ENCODE assay signal across 20 mouse cellular contexts in the genomic region with DNA sequence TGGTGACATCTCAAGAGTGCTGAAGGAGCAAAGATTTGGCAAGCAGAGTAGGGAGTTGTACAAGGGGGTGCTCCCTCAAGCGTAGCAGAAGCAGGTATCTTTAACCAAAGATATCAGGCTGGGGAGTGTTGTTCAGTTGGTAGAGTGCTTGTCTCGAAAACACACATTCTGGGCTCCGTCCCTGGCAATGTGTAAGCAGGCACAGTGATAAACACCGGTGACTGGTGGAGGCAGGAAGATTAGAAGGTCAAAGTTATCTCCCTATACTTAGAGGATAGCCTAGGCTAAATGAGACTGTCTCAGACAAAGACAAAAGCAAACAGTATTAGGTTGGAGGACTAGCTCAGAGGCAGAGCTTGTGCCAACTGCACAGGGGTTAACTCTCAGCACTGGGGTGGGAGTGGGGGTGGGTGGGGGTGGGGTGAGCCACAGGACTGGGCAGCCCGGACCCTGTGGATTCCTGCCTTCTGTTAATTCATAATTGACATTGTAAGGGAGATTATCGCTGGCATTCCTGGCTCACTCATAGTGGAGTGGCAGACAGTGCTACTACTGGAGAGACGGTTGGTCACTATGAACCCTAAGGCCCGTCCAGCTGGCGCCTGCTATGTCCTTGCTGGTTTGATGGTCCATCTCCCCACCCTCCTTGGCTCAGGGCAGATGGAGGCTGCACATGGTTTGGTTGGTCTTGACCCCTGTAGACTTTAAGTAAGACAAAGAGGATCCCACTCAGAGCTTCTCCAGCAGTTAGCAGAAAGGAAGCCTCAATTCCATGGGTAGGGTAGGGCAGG. TPM values are rescaled to one million over a fixed set of nuclear protein-coding genes. Genes with fewer than 3 reads are reported as not detected.
DNase-seq lines count a peak whose midpoint lies in the region; ATAC-seq and TF ChIP-seq lines count a peak whose summit lies in the region.
"Had no signal": no experiment of that assay in that cellular context is flagged by ENCODE, and none has a peak within 500 bp of the region (broad histone marks: within the 10 kb centered on the region; RNA-seq: fewer than 3 reads in every experiment).

No protein-coding gene starts in this region.

- H3K9me3 ChIP-seq in hindbrain, postnatal 0 days (ENCODE audit: low read length): no peaks in the 10 kb centered on the region
- no peaks in the 10 kb centered on the region for H3K9me3 ChIP-seq in hindbrain, embryonic 16.5 days (ENCODE audit: control insufficient read depth, low read length)
- no peaks in the 10 kb centered on the region for H3K9me3 ChIP-seq in liver, embryonic 14.5 days (ENCODE audit: control insufficient read depth, low read length)
- H3K9me3 ChIP-seq: embryonic facial prominence, embryonic 13.5 days; forebrain, embryonic 10.5 days; hindbrain, embryonic 15.5 days; midbrain, embryonic 13.5 days had no signal

- H3K4me2 ChIP-seq in hindbrain, postnatal 0 days (ENCODE audit: low read depth, low read length): no peak overlapping the region
- H3K4me2 ChIP-seq in hindbrain, embryonic 16.5 days (ENCODE audit: low read length): no peak overlapping the region
- peak overlapping the region; percentile 31; the same call in 1 of the 2 replicates for H3K4me2 ChIP-seq in liver, embryonic 14.5 days (ENCODE audit: low read depth)
- H3K4me2 ChIP-seq: embryonic facial prominence, embryonic 13.5 days; hindbrain, embryonic 15.5 days; midbrain, embryonic 13.5 days had no signal

- H3K27me3 ChIP-seq in hindbrain, postnatal 0 days (ENCODE audit: insufficient read depth, low read length): no peaks in the 10 kb centered on the region
- H3K27me3 ChIP-seq in hindbrain, embryonic 16.5 days (replicated peaks; ENCODE audit: control insufficient read depth, insufficient read depth, low read length): no peaks in the 10 kb centered on the region
- H3K27me3 ChIP-seq in liver, embryonic 14.5 days (ENCODE audit: control insufficient read depth, insufficient read depth, low read length): no peaks in the 10 kb centered on the region
- H3K27me3 ChIP-seq: embryonic facial prominence, embryonic 13.5 days; hindbrain, embryonic 15.5 days had no signal

- WGBS in hindbrain, postnatal 0 days: 61% methylated on average over 9 of the region's 9 CpGs
- 72% methylated on average over 9 of the region's 9 CpGs for WGBS in hindbrain, embryonic 16.5 days
- 37% methylated on average over 9 of the region's 9 CpGs for WGBS in liver, embryonic 14.5 days (ENCODE audit: insufficient replicate concordance)

- peak; percentile 94 for TF ChIP-seq EP300 in liver, embryonic 14.5 days (IDR thresholded peaks at IDR 0.05; ENCODE audit: low read depth)

- no peak overlapping the region for H3K4me3 ChIP-seq in hindbrain, postnatal 0 days (ENCODE audit: low read length)
- H3K4me3 ChIP-seq in hindbrain, embryonic 16.5 days (ENCODE audit: low read length): no peak overlapping the region
- no peak overlapping the region for H3K4me3 ChIP-seq in liver, embryonic 14.5 days (ENCODE audit: insufficient read depth in 1 of 2, low read depth in 2 of 2, low read length in 2 of 2)
- H3K4me3 ChIP-seq: embryonic facial prominence, embryonic 13.5 days; forebrain, embryonic 10.5 days; hindbrain, embryonic 15.5 days; midbrain, embryonic 13.5 days had no signal

- peak overlapping the region; percentile 60; the same call in 1 of the 2 replicates for H3K27ac ChIP-seq in hindbrain, postnatal 0 days
- H3K27ac ChIP-seq in hindbrain, embryonic 16.5 days (ENCODE audit: low read depth, low read length): no peak overlapping the region
- H3K27ac ChIP-seq in liver, embryonic 14.5 days: peak overlapping the region; percentile 37
- H3K27ac ChIP-seq: embryonic facial prominence, embryonic 13.5 days; forebrain, embryonic 10.5 days; midbrain, embryonic 13.5 days had no signal

- H3K4me1 ChIP-seq in hindbrain, postnatal 0 days (ENCODE audit: insufficient read depth, low read length): peaks cover 18% of the 10 kb centered on the region; the same call in 1 of the 2 replicates
- peaks cover 26% of the 10 kb centered on the region for H3K4me1 ChIP-seq in hindbrain, embryonic 16.5 days (ENCODE audit: control insufficient read depth, insufficient read depth, low read depth, low read length)
- H3K4me1 ChIP-seq in liver, embryonic 14.5 days (replicated peaks; ENCODE audit: control insufficient read depth in 2 of 2, insufficient read depth in 2 of 2, low read length in 1 of 2): peaks cover 30 to 33% of the 10 kb centered on the region in 2 experiments

- no peak for TF ChIP-seq CTCF in hindbrain, postnatal 0 days (IDR thresholded peaks at IDR 0.05; ENCODE audit: low read depth)
- no peak for TF ChIP-seq CTCF in liver, embryonic 14.5 days (IDR thresholded peaks at IDR 0.05; ENCODE audit: low read depth)

- ATAC-seq in hindbrain, postnatal 0 days: no peak
- no peak for ATAC-seq in hindbrain, embryonic 16.5 days
- ATAC-seq in liver, embryonic 14.5 days (ENCODE audit: insufficient read depth): peak; percentile 89
- ATAC-seq: CD4-positive, CD25-positive, alpha-beta regulatory T cell, adult 4 months; midbrain, embryonic 13.5 days had no signal

- H3K9ac ChIP-seq in hindbrain, postnatal 0 days (replicated peaks; ENCODE audit: low read length): no peak overlapping the region
- H3K9ac ChIP-seq in hindbrain, embryonic 16.5 days (ENCODE audit: low read depth, low read length): no peak overlapping the region
- 0 out of 2 replicates have a peak overlapping the region, but pooled peaks have one; percentile 29 for H3K9ac ChIP-seq in liver, embryonic 14.5 days (replicated peaks)
- H3K9ac ChIP-seq: embryonic facial prominence, embryonic 13.5 days; hindbrain, embryonic 15.5 days had no signal

- peak; percentile 69 to 82 for DNase-seq in cerebellum, postnatal 10 days
- DNase-seq in cerebellum, postnatal 4 days (ENCODE audit: low spot score in 2 of 2): no peak
- DNase-seq in hindbrain, postnatal 0 days (ENCODE audit: low spot score): no peak
- DNase-seq in c-Kit-positive CD71-positive TER-119-positive erythroid progenitor cells, embryonic 14.5 days (ENCODE audit: low spot score): peak; percentile 42
- peak; percentile 55 to 60 (median 59) for DNase-seq in liver, embryonic 14.5 days (ENCODE audit: low read depth in 3 of 3, low spot score in 3 of 3)
- DNase-seq in layer of hippocampus, adult 9-11 months: no peak
- no peak for DNase-seq in urinary bladder, postnatal 14 days (ENCODE audit: low spot score)
- DNase-seq: cerebellum, adult 11 months; gastrocnemius, postnatal 36 days; kidney, adult 2 months; kidney, postnatal 25 days; lung, postnatal 36 days; thymus, postnatal 36 days had no signal

- H3K36me3 ChIP-seq in hindbrain, postnatal 0 days (ENCODE audit: insufficient read depth, low read length): no peaks in the 10 kb centered on the region
- no peaks in the 10 kb centered on the region for H3K36me3 ChIP-seq in hindbrain, embryonic 16.5 days (ENCODE audit: control insufficient read depth, insufficient read depth, low read length)
- H3K36me3 ChIP-seq in liver, embryonic 14.5 days (replicated peaks; ENCODE audit: control insufficient read depth, insufficient read depth, low read depth): no peaks in the 10 kb centered on the region
- H3K36me3 ChIP-seq: embryonic facial prominence, embryonic 13.5 days; forebrain, embryonic 10.5 days; G1E; hindbrain, embryonic 15.5 days; midbrain, embryonic 13.5 days had no signal

RNA-seq across cellular contexts. Expression of a gene that starts 12.3 kb away (rescaled TPM):
- 1.1 and 1.4 TPM in 2 replicates for total RNA-seq in hindbrain, postnatal 0 days (2014; rRNA removed)
- polyA plus RNA-seq in hindbrain, postnatal 0 days (2015; fragmentation: Nextera tagmentation; extraction: Ambion mirVana): 1.8 and 1.9 TPM in 2 replicates
- polyA plus RNA-seq in hindbrain, embryonic 16.5 days (2015; fragmentation: Nextera tagmentation; extraction: Ambion mirVana): 1.4 TPM in 2 replicates
- polyA plus RNA-seq in liver, embryonic 14.5 days (2012; rRNA removed): 7.6 and 8.3 TPM in 2 replicates
- polyA plus RNA-seq in liver, embryonic 14.5 days (2014; fragmentation: Nextera tagmentation; extraction: Ambion mirVana): 6.6 and 7.6 TPM in 2 replicates
- total RNA-seq: G1E had no signal

Comparison
In these comparisons a context has a peak if more than half of its experiments do, and no peak if none do; other contexts are left out.
1. DNase-seq: peak in cerebellum, postnatal 10 days (2 of 2), c-Kit-positive CD71-positive TER-119-positive erythroid progenitor cells, embryonic 14.5 days (single experiment) and liver, embryonic 14.5 days (3 of 3); none in cerebellum, postnatal 4 days (0 of 2), hindbrain, postnatal 0 days (single experiment), layer of hippocampus, adult 9-11 months (single experiment) and urinary bladder, postnatal 14 days (single experiment).